Mouse (Mus musculus) urinary bladder, postnatal 0 days (tissue): ENCODE data around the gene Rnase4. TPM values are rescaled to one million over a fixed set of nuclear protein-coding genes. Genes with fewer than 3 reads are reported as not detected.

Experiments used
- polyA plus RNA-seq: library from polyadenylated mRNA; unstranded; fragments of >200 nt; fragmentation: Nextera tagmentation; extraction: Ambion mirVana; gene quantifications from 2 replicates; pipeline ENCODE4 v1.2.1, GENCODE M21; 2015

Gene Rnase4
- 97.5 and 101 TPM in 2 replicates for polyA plus RNA-seq

GRCm38 (mm10) chr14:51090921-51091900 is at the start of gene Rnase4, which contains the start of gene Ang:
Rnase4 (plus strand) TSS chr14:51091077.
Ang (plus strand) TSS chr14:51091150.

GRCm38 (mm10) chr14:51041769-51042168 is 49.1 kb upstream of the Rnase4 start, which contains the start of gene Rnase9:
Rnase9 (minus strand) TSS chr14:51041869.

GRCm38 (mm10) chr14:51050063-51050462 is 40.8 kb upstream of the Rnase4 start, which contains the start of gene Rnase11:
Rnase11 (minus strand) TSS chr14:51050163.

GRCm38 (mm10) chr14:51057401-51057831 is 33.5 kb upstream of the Rnase4 start, which contains the start of gene Rnase12:
Rnase12 (minus strand) TSS chr14:51057661.

GRCm38 (mm10) chr14:51074335-51074734 is 16.5 kb upstream of the Rnase4 start, which contains the start of gene Olfr750:
Olfr750 (minus strand) TSS chr14:51074435.

GRCm38 (mm10) chr14:51113916-51114560 is 23.2 kb downstream of the Rnase4 start, which contains the start of gene Eddm3b:
Eddm3b (plus strand) TSS chr14:51114426.

GRCm38 (mm10) chr14:51146685-51147084 is 55.8 kb downstream of the Rnase4 start, which contains the start of gene Rnase1:
Rnase1 (minus strand) TSS chr14:51146785.

Other genes with a start within 250 kb of the Rnase4 start
- gene Tep1, start 220.5 kb upstream of the Rnase4 start, polyA plus RNA-seq, result 6.8 and 7.5 TPM in 2 replicates
- gene Klhl33, start 193.6 kb upstream of the Rnase4 start, polyA plus RNA-seq, result 0.31 and 0.64 TPM in 2 replicates
- 78.2 and 87.5 TPM in 2 replicates for gene Osgep, start 166.2 kb upstream of the Rnase4 start, polyA plus RNA-seq
- 91.5 and 98.7 TPM in 2 replicates for gene Apex1, start 166.1 kb upstream of the Rnase4 start, polyA plus RNA-seq
- gene Pip4p1, start 160.2 kb upstream of the Rnase4 start, polyA plus RNA-seq, result 32.4 and 42.5 TPM in 2 replicates
- 46.9 and 49.2 TPM in 2 replicates for gene Pnp, start 160.0 kb upstream of the Rnase4 start, polyA plus RNA-seq
- gene Gm49342, start 146.6 kb upstream of the Rnase4 start, polyA plus RNA-seq, result not detected in 2 replicates
- 0.75 and 1.3 TPM in 2 replicates for gene Pnp2, start 135.1 kb upstream of the Rnase4 start, polyA plus RNA-seq
- 0.21 TPM in 1 of 2 replicates, not detected in the other for gene Rnase10, start 83.3 kb upstream of the Rnase4 start, polyA plus RNA-seq
- gene Rnase9, start 49.2 kb upstream of the Rnase4 start, polyA plus RNA-seq, result not detected in 2 replicates
- gene Rnase11, start 40.9 kb upstream of the Rnase4 start, polyA plus RNA-seq, result not detected in 2 replicates
- gene Rnase12, start 33.4 kb upstream of the Rnase4 start, polyA plus RNA-seq, result 0.19 and 0.34 TPM in 2 replicates
- not detected in 2 replicates for gene Olfr750, start 16.6 kb upstream of the Rnase4 start, polyA plus RNA-seq
- 12.3 and 13.3 TPM in 2 replicates for gene Ang, start 73 bp downstream of the Rnase4 start, polyA plus RNA-seq
- gene Eddm3b, start 23.3 kb downstream of the Rnase4 start, polyA plus RNA-seq, result not detected in 2 replicates
- 0.46 and 1.8 TPM in 2 replicates for gene Rnase6, start 32.8 kb downstream of the Rnase4 start, polyA plus RNA-seq
- not detected in 2 replicates for gene Rnase1, start 55.7 kb downstream of the Rnase4 start, polyA plus RNA-seq
- gene Rnase2b, start 71.2 kb downstream of the Rnase4 start, polyA plus RNA-seq, result not detected in 2 replicates
- gene Ang2, start 108.1 kb downstream of the Rnase4 start, polyA plus RNA-seq, result not detected in 2 replicates
- not detected in 2 replicates for gene Ear14, start 112.3 kb downstream of the Rnase4 start, polyA plus RNA-seq
- not detected in 2 replicates for gene Rnase2a, start 165.0 kb downstream of the Rnase4 start, polyA plus RNA-seq